In genomic region chr3:17793646-17794250, GRCm38 (mm10) we compare ENCODE assay signal across 8 mouse cellular contexts.
DNase-seq lines count a peak whose midpoint lies in the region; ATAC-seq and TF ChIP-seq lines count a peak whose summit lies in the region.

No protein-coding gene starts in this region.

- no peaks in the 10 kb centered on the region for H3K36me3 ChIP-seq in kidney, embryonic 15.5 days
- H3K36me3 ChIP-seq in kidney, adult 2 months (ENCODE audit: control insufficient read depth, insufficient read depth, low read length) = no peaks in the 10 kb centered on the region
- H3K36me3 ChIP-seq in forebrain, embryonic 12.5 days (replicated peaks) = peaks cover 9% of the 10 kb centered on the region
- H3K36me3 ChIP-seq in neural tube, embryonic 15.5 days = no peaks in the 10 kb centered on the region

- TF ChIP-seq CTCF in kidney, adult 2 months (conservative IDR thresholded peaks at IDR 0.05; ENCODE audit: insufficient read depth, insufficient read length, low read depth, low read length) = no peak

- no peak for TF ChIP-seq POLR2A in kidney, adult 2 months (IDR thresholded peaks at IDR 0.05; ENCODE audit: low read depth, low read length)

- intact Hi-C loops in gastrocnemius, postnatal 36 days (cut with DNase I) = no loop called here

- DNase-seq in kidney, adult 2 months = no peak
- peak; percentile 70 to 79 for DNase-seq in left cerebral cortex, adult 18-20 months (ENCODE audit: low spot score in 2 of 2)
- no peak for DNase-seq in gastrocnemius, postnatal 36 days
- DNase-seq in spleen, adult 12 weeks (ENCODE audit: low spot score) = no peak
- no peak for DNase-seq in spleen, postnatal 4 days (ENCODE audit: low spot score in 2 of 2)

- no peaks in the 10 kb centered on the region for H3K9me3 ChIP-seq in kidney, embryonic 15.5 days (replicated peaks)
- no peaks in the 10 kb centered on the region for H3K9me3 ChIP-seq in forebrain, embryonic 12.5 days
- H3K9me3 ChIP-seq in neural tube, embryonic 15.5 days (replicated peaks) = no peaks in the 10 kb centered on the region

- under 1% methylated on average over 24 of the region's 24 CpGs for WGBS in kidney, embryonic 15.5 days
- 1% methylated on average over 24 of the region's 24 CpGs for WGBS in kidney, adult 2 months
- 1% methylated on average over 24 of the region's 24 CpGs for WGBS in forebrain, embryonic 12.5 days
- under 1% methylated on average over 24 of the region's 24 CpGs for WGBS in neural tube, embryonic 15.5 days

- peaks cover 93% of the 10 kb centered on the region for H3K27me3 ChIP-seq in kidney, embryonic 15.5 days
- peaks cover 3% of the 10 kb centered on the region for H3K27me3 ChIP-seq in kidney, adult 2 months (replicated peaks; ENCODE audit: control insufficient read depth, insufficient read depth, low read length)
- no peaks in the 10 kb centered on the region for H3K27me3 ChIP-seq in forebrain, embryonic 12.5 days
- no peaks in the 10 kb centered on the region for H3K27me3 ChIP-seq in neural tube, embryonic 15.5 days (replicated peaks)

- no peak overlapping the region for H3K9ac ChIP-seq in kidney, embryonic 15.5 days
- H3K9ac ChIP-seq in forebrain, embryonic 12.5 days = peak overlapping the region; percentile 95
- H3K9ac ChIP-seq in neural tube, embryonic 15.5 days (replicated peaks) = peak overlapping the region; percentile 89

- peaks cover 12% of the 10 kb centered on the region; the same call in 1 of the 2 replicates for H3K4me1 ChIP-seq in kidney, embryonic 15.5 days
- H3K4me1 ChIP-seq in kidney, adult 2 months (ENCODE audit: control insufficient read depth, insufficient read depth, low read length) = no peaks in the 10 kb centered on the region
- peaks cover 22% of the 10 kb centered on the region for H3K4me1 ChIP-seq in forebrain, embryonic 12.5 days
- H3K4me1 ChIP-seq in neural tube, embryonic 15.5 days = no peaks in the 10 kb centered on the region

- H3K4me2 ChIP-seq in kidney, embryonic 15.5 days = peak overlapping the region; percentile 48
- H3K4me2 ChIP-seq in forebrain, embryonic 12.5 days = peak overlapping the region; percentile 86
- H3K4me2 ChIP-seq in neural tube, embryonic 15.5 days = peak overlapping the region; percentile 79

- ATAC-seq in kidney, embryonic 15.5 days (replicated peaks; ENCODE audit: low FRiP score) = no peak
- ATAC-seq in forebrain, embryonic 12.5 days (ENCODE audit: low FRiP score) = peak; percentile 63
- ATAC-seq in neural tube, embryonic 15.5 days (ENCODE audit: low FRiP score) = peak; percentile 72

- H3K4me3 ChIP-seq in kidney, embryonic 15.5 days (replicated peaks) = peak overlapping the region; percentile 24
- H3K4me3 ChIP-seq in kidney, adult 2 months (ENCODE audit: insufficient read depth, low read depth, low read length) = no peak overlapping the region
- H3K4me3 ChIP-seq in forebrain, embryonic 12.5 days (replicated peaks) = peak overlapping the region; percentile 68
- peak overlapping the region; percentile 60 for H3K4me3 ChIP-seq in neural tube, embryonic 15.5 days (replicated peaks)

- no peak overlapping the region for H3K27ac ChIP-seq in kidney, embryonic 15.5 days
- no peak overlapping the region for H3K27ac ChIP-seq in kidney, adult 2 months (ENCODE audit: insufficient read depth, low read depth, low read length)
- H3K27ac ChIP-seq in forebrain, embryonic 12.5 days = peak overlapping the region; percentile 98
- peak overlapping the region; percentile 97 for H3K27ac ChIP-seq in neural tube, embryonic 15.5 days (replicated peaks)

Comparison
In these comparisons a context has a peak if more than half of its experiments do, and no peak if none do; other contexts are left out.
1. H3K27ac ChIP-seq: peak in forebrain, embryonic 12.5 days (single experiment) and neural tube, embryonic 15.5 days (single experiment); none in kidney, embryonic 15.5 days (single experiment) and kidney, adult 2 months (single experiment).
2. DNase-seq: peak in left cerebral cortex, adult 18-20 months (2 of 2); none in kidney, adult 2 months (single experiment), gastrocnemius, postnatal 36 days (0 of 2), spleen, adult 12 weeks (single experiment) and spleen, postnatal 4 days (0 of 2).
3. Peak in every context shown above with its lines, with median percentiles within 50 percentile points of each other: H3K4me2 ChIP-seq.